Mouse (Mus musculus): ENCODE data around the gene Opa3.
"Not testable (repeated sequence)": the region's sequence is repeated elsewhere in the genome, so short reads cannot be mapped to it uniquely, and the experiment has no call there.

Gene Opa3

DNA sequence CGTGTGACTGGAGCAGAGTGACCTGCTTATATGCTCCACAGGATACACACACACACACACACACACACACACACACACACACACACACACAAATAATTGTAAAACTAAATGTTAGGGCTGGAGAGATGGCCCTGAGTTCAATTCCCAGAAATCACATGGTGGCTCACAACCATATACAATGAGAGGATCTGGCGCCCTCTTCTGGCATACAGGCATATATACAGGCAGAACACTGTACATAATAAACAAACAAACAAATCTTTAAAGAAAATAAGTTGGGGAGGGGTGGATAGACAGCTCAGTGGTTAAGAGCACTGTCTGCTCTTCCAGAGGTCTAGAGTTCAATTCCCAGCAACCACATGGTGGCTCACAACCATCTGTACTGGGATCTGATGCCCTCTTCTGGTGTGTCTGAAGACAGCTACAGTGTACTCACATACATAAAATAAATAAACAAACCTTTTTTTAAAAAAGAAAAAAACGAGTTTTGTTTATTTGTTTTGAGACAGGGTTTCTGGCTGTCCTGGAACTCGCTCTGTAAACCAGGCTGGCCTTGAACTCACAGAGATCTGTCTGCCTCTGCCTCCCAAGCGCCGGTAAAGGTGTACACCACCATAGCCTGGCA is 53.7 kb downstream of the Opa3 start:
- DNase-seq (ENCODE audit: low spot score): not testable (repeated sequence)

DNA sequence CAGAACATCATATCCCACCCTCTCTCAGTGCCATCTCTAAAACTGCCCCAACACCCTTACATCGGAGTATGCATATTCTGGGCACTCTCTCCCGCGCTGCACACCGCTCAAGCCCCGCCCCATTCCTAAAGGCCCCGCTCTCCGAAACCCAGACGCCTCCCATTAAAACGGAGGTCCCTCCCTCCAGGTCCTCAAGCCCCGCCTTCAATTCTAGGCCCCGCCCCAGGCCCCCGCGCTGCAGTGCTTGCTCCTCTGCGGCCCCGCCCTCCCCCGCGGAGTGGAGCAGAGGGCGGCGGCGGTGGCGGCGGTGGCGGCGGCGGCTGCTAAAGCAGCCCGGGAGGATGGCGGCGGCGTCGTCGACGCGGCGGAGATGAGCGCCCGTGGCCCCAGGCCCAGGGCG is 54.3 kb downstream of the Opa3 start, which contains the start of gene Rtn2:
Gene Rtn2 (plus strand): TSS at position 240 of the 400 bp plus-strand sequence.
- no peak for DNase-seq (ENCODE audit: low spot score)

DNA sequence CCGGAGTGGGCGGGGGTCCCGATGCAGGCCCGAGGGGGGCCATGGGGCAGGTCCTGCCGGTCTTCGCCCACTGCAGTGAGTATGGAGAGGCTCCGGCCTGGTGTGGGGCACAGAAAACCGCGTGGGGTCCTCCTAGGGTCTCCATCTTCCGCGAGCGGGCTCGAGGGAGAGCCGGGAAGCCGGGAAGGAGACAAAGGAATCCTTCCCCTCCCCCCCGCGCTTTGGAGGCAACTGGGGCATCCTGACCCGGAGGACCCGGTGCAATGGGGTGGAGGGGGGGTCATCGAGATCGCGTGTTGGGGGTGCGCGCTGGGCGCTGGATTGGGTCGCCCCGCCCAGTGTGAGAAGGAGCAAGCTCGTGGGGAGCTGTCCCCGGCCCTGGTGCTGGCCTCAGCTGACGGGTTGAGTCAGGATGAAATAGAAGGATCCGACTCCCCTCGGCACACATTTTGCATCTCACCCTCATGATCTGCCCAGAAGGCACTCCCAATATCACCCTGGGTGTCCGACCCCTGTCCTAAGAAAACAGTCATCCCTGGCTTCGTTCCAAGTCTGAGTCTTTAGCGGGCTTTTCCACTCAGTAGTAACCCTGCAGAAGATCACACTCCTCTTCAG is 54.8 kb downstream of the Opa3 start:
- no peak for DNase-seq (ENCODE audit: low spot score)

DNA sequence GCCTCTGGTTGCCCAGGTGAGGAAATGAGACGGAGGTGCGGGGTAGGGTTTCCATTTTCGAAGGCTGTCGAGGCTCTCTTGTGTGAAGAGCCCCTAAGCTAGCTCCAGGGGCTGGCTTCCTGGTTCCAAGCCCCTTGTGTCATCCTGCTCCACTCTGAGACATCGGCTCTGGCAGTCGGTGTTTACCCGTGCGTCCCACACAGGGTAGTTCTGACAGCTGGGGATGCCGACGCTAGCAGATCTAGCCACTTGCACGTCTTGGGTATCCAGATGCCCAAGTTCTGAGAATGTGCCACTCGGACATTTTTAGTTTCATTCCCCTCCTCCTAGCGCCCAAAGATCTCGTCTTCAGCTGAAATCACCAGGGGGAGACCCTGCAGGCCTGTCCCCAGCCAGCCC is 55.3 kb downstream of the Opa3 start:
- no peak for DNase-seq (ENCODE audit: low spot score)

DNA sequence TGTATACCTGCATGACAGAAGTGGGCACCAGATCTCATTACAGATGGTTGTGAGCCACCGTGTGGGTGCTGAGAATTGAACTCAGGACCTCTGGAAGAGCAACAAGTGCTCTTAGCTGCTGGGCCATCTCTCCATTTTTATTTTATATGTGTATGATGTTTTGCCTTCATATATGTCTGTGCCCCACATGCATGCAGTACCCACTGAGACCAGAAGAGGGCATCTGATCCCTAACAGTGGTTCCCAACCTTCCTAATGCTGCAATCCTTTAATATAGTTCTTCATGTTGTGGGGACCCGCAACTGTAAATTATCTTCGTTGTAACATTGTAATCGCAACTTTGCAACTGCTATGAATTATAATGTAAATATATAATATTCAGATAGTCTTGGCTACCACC is 56.6 kb downstream of the Opa3 start:
- no peak for DNase-seq (ENCODE audit: low spot score)

DNA sequence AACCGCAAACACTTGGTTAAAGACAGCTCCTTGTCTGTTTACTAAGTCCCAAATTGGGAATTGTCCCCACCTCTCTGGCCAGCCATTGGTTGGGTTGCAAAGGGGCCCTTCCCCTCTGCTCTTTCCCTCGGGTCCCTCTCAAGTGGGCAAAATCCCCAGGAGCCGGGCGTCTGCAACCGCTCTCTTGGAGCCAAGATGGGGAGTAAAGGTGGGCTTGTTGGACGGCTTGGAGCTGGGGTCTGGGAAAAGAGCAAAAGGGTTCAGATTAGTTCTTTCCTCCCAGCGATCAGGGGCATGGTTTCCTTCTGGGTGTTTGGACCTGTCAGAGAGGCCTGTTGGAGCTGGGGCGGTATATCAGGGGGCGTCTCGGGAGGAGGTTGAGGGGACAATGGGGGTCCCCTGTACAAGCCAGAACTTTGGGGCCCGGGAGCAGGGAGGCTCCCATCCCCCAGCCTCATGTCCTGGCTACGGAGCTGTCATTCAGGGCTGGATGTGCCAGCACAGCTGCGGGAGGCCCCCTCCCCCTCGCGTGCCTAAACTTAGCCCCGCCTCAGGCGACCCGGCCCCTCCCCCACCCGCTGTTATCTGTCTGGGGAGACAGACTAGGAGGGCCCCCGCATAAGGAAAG is 62.9 kb downstream of the Opa3 start:
- DNase-seq (ENCODE audit: low spot score): no peak

DNA sequence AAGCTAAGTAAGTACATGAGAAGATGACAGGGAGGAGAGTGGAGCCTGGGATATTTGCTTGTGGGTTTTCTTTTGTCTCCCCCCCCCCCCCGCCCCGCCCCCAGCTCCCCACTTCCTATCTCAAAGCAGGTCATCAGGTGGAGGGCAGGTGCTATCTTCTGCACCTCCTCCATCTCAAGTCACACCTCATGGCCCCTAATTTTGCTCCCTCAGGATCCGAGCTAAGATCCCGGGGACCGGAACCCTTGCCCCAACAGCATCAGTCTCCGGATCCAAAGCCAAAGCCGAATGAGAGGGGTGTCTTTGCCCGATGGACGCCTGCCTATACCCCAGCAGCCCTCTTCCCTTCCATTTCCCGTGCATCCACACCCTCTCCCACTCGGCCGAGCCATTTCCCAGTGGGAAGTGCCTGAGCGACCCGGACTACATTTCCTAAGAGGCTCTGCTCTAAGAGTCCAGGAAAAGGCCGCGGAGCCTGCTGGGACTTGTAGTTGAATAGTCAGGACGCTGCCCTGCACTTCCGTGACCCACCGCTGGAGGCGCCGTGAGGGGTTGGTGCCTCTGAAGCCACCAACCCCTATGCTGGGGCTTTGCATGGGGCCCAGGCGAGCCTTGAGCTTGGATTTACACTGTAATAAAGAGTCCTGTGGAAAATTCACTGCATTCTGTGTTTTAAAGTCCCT is 67.5 kb downstream of the Opa3 start:
- peak; percentile 85 for DNase-seq (ENCODE audit: low spot score)

DNA sequence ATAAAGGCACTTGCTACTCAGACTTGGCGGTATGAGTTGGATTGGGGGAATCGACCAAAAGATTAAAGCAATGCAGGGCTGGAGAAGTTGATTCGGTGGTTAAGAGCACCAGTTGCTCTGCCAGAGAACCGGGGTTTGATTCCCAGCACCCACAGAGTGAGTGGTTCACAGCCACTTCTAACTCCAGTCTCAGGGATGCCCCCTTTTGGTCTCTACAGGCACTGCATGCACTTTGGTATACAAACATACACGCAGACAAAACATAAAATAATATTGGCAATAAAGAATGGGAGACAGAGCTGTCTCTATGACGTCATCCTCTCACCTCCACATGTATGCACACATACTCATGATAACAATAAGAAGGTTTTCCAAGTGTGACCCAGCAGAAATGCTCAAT is 68.9 kb downstream of the Opa3 start:
- DNase-seq (ENCODE audit: low spot score): no peak

DNA sequence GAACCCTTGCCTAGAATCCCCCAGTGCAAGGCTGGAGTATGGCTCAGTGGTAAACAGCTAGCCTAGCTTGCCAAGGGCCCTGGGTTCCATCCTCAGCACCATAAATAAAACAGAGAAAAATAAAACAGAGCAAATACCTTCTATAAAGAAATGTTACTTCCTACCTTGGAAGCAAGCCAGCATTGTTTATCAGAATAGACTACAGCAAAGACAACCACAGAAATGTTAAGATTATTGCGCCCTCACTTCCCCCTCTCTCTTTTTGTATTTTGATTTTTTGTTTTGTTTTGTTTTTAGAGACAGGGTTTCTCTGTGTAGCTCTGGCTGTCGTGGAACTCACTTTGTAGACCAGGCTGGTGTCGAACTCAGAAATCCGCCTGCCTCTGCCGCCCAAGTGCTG is 69.7 kb downstream of the Opa3 start:
- no peak for DNase-seq (ENCODE audit: low spot score)

DNA sequence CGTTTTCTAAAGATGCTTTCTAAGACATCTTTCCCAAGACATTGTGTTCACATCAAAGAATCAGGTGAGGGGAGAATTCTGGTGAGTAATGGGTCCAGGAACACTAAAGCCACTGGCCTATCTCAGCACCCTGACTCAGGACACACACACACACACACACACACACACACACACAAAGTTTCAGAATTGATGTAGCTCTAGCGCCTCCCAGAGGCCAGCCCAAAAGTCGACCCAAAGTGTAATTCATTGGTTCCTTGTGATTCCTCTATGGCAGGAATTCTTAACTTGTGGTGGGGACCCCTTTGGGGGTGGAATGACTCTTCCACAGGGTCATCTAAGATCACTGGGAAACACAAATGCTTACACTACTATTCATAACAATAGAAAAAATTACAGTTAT is 71.1 kb downstream of the Opa3 start:
- DNase-seq (ENCODE audit: low spot score): no peak

DNA sequence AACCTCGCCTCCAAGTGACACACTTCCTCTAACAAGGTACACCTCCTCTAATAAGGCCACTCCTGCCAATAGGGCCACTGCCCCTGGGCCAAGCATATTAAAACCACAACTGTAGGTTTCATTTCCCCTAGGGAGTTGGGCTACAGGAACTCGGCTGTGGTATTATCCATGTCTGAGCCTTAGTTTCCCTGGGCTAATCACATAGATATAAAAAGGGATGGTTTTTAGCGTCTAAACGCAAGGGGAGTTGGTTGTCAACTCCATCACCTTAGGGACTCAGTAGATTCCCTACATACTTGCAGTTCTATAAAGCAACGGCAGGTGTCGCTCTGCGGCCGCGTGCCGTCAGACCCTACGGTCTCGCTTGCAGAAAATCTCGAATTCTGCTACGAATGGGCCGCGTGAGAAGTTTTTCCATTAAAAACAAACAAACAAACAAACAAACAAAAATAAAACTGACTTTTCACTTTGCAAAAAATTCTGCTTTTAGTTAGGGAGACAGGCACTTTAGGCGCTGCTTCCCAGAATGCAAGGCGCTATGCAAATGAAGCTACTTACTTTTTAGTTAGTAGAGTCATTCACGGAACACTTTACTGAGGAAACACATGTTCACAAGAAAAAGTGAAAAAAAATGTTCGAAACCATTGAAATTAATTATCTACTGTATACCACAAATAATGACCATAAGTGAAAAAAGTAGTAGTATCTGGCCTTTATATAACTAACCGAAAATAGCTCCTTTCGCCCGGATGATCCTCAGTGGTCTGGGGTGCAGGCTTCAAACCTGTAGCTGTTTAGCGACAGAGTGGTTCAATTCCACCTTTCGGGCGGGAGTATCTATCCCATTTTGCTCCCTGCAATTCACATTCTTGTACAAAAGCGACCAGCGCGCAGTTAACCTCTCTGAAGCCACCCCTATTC is 72.6 kb downstream of the Opa3 start:
- DNase-seq (ENCODE audit: low spot score): peak; percentile 56

DNA sequence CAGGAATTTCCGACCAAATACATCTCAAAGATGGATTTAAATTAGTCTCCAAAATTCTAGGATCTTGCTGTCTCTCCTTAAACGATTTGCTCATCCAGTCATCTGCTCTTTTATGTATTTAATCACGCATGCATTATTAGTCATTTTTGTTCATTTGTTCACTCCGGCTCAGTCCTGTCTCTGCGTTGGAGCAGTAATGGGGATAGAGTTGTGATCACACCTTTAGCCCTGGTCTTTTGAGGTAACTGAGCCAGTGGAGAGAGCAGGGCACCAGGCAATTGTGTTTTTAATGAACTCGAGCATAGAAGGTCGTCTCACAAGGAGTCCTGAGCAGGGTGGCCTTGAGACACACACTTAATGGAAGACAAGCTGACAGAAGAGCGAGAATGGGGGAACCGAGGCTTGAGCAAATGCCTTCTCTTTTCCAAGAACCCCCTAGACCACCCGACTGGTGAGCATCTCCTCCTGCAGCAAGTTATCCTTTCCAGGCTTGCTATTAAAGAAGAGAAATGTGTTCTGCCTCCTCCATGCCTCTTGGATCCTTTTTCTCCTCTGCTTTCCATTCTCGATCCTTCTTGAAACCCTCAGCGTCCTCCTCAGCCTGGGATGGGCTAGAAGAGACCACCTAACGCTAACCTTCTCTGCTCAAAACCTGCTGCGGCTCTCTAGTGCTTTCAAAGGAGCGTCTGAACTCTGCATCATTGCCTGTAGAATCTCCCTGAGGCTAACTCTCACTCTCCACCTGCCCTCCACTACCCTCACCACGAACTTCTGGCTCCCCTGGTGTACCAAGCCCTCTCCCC is 73.5 kb downstream of the Opa3 start:
- no peak for DNase-seq (ENCODE audit: low spot score)

DNA sequence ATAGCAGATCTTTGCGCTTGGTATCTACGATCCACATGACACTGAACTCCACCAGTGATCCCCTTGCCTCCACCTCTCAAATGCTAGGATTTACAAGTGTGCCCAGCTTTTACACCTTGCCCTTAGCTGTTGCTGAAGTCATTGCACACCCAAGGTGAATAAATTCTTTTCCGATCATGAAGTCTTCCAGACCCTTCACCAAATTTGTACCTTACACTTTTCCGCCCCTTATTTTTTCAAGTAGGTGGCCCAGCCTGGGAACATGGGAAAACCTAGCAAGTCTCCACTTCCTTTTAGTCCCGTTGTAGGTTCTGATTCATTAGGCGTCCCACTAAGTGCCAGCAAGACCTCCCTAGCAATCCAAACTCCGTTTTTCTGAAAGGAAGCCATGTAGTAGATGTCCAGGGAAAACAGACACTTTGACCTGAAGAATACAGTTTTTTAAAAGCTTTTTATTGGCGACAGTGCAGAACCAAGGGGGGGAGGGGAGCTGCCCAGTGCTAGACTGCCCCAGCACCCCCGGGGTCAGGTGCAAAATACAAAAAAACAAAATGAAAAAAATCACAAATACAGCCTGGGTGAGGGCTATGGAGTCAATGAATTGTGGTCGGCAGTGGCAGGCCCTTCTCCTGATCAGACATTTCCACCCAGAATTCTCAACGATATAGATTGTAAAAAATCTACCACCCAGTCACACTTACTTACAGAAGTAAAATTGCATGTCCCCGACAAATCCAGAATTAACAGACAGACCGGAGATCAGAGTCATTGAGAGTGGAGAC is 74.3 kb downstream of the Opa3 start:
- DNase-seq (ENCODE audit: low spot score): no peak

DNA sequence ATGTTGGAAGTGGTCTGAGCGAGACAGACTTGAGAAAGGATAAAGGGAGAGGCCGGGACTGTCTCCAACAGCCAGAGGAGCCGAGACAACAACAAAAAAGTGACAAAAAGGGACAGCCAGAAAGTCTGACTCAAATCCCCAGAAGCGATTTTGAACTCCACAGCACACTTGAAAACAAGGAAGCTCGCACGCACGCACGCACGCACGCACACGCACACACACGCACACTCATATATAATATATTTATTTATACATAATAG is 74.8 kb downstream of the Opa3 start:
- no peak for DNase-seq (ENCODE audit: low spot score)

DNA sequence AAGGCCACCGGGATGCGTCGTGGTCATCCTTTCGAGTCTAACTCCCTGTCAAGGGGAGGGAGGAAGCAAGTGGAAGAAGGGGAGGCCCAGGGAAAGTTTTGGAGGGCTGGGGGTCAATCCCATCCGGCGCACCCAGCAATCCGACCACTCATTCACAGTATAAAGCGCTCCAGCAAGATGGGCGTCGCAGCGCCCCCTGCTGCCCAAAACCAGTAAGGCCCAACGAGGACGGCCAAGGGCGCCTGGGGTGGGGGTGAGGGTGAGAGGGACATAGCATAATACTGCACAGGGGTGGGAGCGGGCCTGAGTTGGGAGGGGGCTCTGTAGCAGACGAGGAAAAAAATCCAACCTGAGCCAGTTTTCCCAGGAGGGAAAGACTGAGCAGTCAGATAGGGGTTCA is 75.6 kb downstream of the Opa3 start:
- peak; percentile 20 for DNase-seq (ENCODE audit: low spot score)

DNA sequence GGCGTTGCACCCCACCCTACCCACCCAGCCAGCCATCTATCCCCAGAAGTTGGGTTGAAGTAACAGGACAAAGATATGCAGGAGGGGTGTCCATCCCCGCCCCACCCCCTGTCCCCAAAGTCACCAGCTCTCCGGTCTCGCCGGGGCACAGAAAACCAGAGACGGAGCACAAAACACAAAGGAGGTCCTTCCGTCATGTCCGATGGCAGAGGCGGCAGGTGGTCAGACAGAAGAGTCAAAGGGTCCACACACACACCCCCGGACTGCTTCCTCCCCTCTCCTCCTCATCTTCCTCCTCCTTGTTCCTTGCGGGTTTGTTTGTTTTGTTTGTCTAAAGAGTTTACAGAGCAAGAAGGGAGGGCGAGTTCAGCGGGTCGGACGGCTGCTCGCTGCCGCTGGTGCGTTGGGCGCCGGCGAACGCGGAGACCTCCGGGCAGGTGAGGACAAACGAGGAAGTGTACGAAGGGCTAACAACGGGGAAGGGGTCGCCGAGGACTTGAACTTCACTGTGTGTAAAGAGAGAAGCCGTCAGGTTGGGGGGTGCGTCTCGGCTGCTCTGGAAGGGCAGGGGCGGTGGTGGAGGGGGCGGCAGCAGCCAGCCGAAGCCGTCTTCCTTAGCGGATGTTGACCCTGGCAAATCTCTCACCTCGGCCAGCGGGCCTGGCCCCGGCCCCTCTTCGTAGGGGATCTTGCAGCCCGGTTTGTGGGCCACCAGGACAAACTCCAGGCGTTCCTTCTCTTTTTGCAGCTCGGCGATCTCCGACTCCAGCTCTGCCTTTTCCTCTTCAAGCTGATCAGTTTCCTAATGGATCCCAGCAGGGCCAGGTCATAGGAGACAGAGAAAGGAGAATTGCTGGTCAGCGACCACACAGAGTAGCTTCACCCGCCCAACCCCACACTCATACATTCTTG is 76.6 kb downstream of the Opa3 start:
- DNase-seq (ENCODE audit: low spot score): no peak

DNA sequence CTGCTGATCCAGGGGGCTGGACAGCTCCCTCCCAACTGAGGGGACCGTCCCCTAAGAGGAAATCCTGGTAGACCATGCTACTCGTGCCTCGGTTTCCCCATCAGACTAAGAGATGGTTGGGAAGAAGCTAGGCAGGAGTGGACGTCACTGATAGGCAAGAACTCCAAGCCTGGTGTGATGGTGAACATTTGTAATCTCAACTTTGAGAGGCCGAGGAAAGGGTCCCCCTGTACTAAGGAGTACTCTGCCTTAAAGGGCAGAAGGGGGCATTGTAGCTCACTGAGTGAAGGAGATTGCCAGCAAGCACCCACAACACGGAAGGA is 77.2 kb downstream of the Opa3 start:
- DNase-seq (ENCODE audit: low spot score): no peak
